Mouse (Mus musculus): ENCODE data around the gene Cfl1.

Gene Cfl1

GRCm38 (mm10) chr19:5538786-5539185, 48.5 kb downstream of the Cfl1 start:
- no peak for DNase-seq

DNA sequence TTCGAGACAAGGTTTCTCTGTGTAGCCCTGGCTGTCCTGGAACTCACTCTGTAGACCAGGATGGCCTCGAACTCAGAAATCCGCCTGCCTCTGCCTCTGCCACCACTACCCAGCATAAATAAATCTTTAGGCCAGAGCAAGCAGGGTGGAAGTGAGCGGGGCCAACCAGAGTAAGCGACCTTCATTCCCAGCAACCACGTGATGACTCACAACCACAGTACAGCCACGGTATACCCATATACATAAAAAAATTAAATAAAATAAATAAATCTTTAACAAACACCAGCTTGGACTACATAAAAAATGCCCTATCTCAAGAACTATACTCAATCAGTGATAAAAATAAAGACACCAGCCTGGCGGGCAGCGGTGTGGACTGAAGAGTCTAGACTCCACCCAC, 53.1 kb downstream of the Cfl1 start:
- DNase-seq, result no peak

DNA sequence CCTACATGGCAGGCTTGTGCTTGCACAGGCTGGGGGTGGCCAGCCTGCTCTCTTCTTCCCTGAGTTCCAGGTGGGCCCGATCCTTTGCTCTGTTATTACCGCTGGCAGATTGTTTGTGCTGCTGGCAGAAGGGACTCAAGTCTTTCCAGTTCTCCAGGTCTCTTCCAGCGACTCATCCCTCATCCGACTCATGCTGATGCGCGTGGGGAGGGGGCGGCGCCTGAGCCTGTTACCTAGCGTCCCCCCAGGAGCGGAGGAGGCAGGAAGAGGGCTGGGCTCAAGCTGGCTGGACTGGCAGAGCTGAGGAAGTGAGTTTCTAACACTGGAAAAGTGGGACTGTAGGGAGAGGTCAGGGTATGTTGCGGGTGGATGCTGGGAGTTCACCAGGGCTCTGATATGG, 53.8 kb downstream of the Cfl1 start:
- no peak for DNase-seq

Measured in cerebellum, adult 9-10 months (tissue).